Mouse (Mus musculus) intestine, embryonic 16.5 days (tissue): ENCODE data around the gene Abcg8. TPM values are rescaled to one million over a fixed set of nuclear protein-coding genes. Genes with fewer than 3 reads are reported as not detected.

Source experiments
- ATAC-seq: fragments of 200-750 bp; cut with Nextera tagmentation; 2 replicates; pipeline ENCODE4 v1.8.0; 2017; ENCODE audit warnings: moderate TSS enrichment, moderate library complexity
- H3K27ac ChIP-seq: fragments of 300-500 bp; sonication (generic); 2 replicates; pipeline ENCODE4 v1.5.1; 2014; ENCODE audit warnings: mild to moderate bottlenecking, low read length
- H3K27me3 ChIP-seq: fragments of 300-500 bp; sonication (generic); replicated peaks from 2 replicates; pipeline ENCODE4 v1.6.1; 2014; ENCODE audit warnings: low read length, control low read depth, mixed read lengths; ENCODE audit not compliant: control insufficient read depth, insufficient read depth
- H3K36me3 ChIP-seq: fragments of 300-500 bp; sonication (generic); 2 replicates; pipeline ENCODE4 v1.6.1; 2014; ENCODE audit warnings: low read length, control low read depth; ENCODE audit not compliant: control insufficient read depth, insufficient read depth
- H3K4me1 ChIP-seq: fragments of 300-500 bp; sonication (generic); 2 replicates; pipeline ENCODE4 v1.6.1; 2014; ENCODE audit warnings: low read length, control low read depth, mixed read lengths; ENCODE audit not compliant: control insufficient read depth, insufficient read depth
- H3K4me2 ChIP-seq: fragments of 300-500 bp; sonication (generic); 2 replicates; pipeline ENCODE4 v1.6.1; 2014; ENCODE audit warnings: low read depth, low read length, control low read depth
- H3K4me3 ChIP-seq: fragments of 300-500 bp; sonication (generic); 2 replicates; pipeline ENCODE4 v1.5.1; 2014; ENCODE audit warnings: mild to moderate bottlenecking, low read length
- H3K9ac ChIP-seq: fragments of 300-500 bp; sonication (generic); 2 replicates; pipeline ENCODE4 v1.6.1; 2014; ENCODE audit warnings: low read depth, low read length
- H3K9me3 ChIP-seq: fragments of 300-500 bp; sonication (generic); 2 replicates; pipeline ENCODE4 v1.6.1; 2016; ENCODE audit warnings: low read length, control low read depth; ENCODE audit not compliant: control insufficient read depth
- WGBS: fragments of 180-500 bp; shearing (Covaris S2); extraction: QIAGEN DNeasy Blood & Tissue Kit; methylation state at CpG from one replicate; pipeline ENCODE4 v1.1.7; 2014; 5-methylcytosine and 5-hydroxymethylcytosine counted together
- polyA plus RNA-seq: library from polyadenylated mRNA; unstranded; fragments of >200 nt; fragmentation: Nextera tagmentation; extraction: Ambion mirVana; gene quantifications from 2 replicates; pipeline ENCODE4 v1.2.1, GENCODE M21; 2015

Gene Abcg8
- polyA plus RNA-seq, 1 experiment from 2014 or later: 1.2 TPM

DNA sequence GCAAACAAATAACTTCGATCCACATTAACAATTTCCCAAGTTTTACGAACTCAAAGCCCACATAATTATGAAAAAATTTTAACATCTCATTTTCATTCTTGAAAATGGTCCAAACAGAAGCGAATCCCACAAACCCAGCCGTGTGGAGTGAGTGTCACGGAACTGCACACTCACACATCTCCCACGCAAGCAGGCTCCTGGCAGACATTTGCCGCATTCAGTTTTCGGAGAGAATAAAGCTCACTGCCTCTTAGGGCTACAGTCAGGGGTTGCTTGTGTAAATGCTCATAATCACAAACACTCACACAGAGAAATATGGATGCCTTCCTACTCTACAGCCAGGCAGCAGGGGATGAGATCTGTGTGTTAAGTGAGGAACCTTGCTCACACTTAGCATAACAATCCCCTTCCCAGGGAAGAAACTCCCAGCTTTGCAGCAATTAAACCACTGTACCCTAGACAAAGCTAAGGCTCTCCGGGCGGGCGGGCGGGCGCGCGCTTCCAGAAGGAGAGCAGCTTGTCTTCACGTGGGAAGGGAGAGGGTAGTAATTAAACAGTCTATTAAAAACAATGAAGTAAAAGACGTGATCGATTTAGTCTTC lies 37.6 kb downstream of the Abcg8 start:
- ATAC-seq: no peak
- WGBS: 90% methylated on average over 18 of the region's 18 CpGs
- Histone ChIP-seq H3K9ac (no peak overlapping the region), H3K9me3 (no peaks in the 10 kb centered on the region), H3K27ac (no peak overlapping the region), H3K36me3 (peaks cover 8% of the 10 kb centered on the region), H3K4me1 (no peaks in the 10 kb centered on the region), H3K4me3 (no peak overlapping the region), H3K4me2 (no peak overlapping the region), H3K27me3 (no peaks in the 10 kb centered on the region)

DNA sequence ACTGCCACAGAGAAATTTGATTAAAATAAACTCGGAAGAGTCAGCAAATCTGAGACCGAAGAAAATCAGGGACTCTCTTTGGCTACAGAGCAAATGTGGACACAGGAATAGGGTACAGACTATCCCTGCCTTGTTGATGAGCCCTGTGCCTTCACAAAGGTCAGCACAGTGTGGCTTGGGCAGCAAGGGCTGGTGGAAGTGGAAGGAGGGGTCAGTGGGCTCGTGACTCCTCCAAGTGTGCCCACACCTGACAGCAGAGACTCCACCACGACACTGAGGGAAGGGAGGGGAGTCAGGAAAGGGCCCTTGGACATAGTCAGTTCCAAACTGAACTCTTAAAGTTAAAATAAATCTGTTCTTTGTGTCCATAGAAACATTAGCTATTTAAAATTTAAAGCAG lies 38.8 kb downstream of the Abcg8 start:
- WGBS: 65% methylated on average over 4 of the region's 4 CpGs
- H3K4me2 ChIP-seq: no peak overlapping the region
- ATAC-seq: no peak
- no peaks in the 10 kb centered on the region for H3K27me3 ChIP-seq
- H3K27ac ChIP-seq: no peak overlapping the region
- H3K4me3 ChIP-seq: no peak overlapping the region
- H3K9me3 ChIP-seq: no peaks in the 10 kb centered on the region
- peaks cover 8% of the 10 kb centered on the region for H3K36me3 ChIP-seq
- H3K4me1 ChIP-seq: no peaks in the 10 kb centered on the region
- H3K9ac ChIP-seq: no peak overlapping the region

DNA sequence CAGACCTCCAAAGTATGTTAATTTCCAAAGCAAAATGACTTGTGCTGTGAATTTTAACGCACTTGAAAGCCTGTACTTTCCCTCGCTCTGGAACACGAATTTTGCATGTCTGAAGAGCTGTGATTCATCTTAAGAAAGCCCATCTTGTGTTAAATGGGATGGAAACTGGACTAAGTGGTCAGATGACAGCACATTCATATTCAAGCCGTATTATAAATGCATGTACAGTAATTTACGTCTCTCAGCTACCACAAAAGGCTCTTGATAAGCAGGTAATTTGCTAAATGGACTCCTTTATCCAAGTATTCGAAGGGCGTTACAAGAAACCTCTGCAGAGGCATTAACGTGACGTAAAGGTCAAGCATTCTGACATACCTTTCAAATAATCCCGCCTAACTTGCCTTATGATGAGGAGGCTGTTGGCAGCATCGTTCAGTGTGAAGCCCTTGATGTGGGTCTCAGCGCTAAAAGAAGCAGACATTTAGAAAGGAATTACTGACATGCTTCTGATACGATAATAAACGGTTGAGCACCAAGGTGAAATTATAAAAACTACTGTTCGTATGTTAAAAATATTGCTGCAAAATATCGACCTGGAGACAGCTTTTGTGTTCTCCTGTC lies 40.3 kb downstream of the Abcg8 start:
- Histone ChIP-seq H3K4me1 (no peaks in the 10 kb centered on the region), H3K27me3 (no peaks in the 10 kb centered on the region), H3K4me2 (no peak overlapping the region), H3K9me3 (no peaks in the 10 kb centered on the region), H3K4me3 (no peak overlapping the region), H3K27ac (no peak overlapping the region), H3K9ac (no peak overlapping the region), H3K36me3 (peaks cover 9% of the 10 kb centered on the region)
- 75% methylated on average over 16 of the region's 16 CpGs for WGBS
- no peak for ATAC-seq

DNA sequence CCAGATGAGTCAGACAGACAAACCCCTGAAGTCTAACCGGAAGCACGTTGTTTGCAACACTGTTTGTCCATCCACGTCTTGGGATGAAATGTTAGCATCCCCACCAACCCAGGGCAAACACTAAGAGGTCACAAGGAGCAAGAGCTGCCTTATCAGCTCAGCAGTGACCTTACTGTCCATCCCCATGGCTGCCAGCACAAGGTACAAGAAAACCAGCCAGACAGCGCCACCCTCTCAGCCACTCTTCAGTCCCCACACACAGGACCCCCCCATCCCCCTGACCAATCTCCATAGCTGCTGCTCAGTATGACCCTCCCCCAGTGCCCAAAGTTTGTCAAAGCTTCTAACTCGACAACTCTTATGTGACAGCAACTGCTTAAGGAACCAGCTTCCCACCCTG lies 41.3 kb downstream of the Abcg8 start:
- no peaks in the 10 kb centered on the region for H3K27me3 ChIP-seq
- H3K27ac ChIP-seq: no peak overlapping the region
- WGBS: 73% methylated on average over 5 of the region's 5 CpGs
- H3K4me2 ChIP-seq: no peak overlapping the region
- peaks cover 15% of the 10 kb centered on the region for H3K36me3 ChIP-seq
- H3K9ac ChIP-seq: no peak overlapping the region
- no peaks in the 10 kb centered on the region for H3K4me1 ChIP-seq
- no peak for ATAC-seq
- no peaks in the 10 kb centered on the region for H3K9me3 ChIP-seq
- H3K4me3 ChIP-seq: no peak overlapping the region

DNA sequence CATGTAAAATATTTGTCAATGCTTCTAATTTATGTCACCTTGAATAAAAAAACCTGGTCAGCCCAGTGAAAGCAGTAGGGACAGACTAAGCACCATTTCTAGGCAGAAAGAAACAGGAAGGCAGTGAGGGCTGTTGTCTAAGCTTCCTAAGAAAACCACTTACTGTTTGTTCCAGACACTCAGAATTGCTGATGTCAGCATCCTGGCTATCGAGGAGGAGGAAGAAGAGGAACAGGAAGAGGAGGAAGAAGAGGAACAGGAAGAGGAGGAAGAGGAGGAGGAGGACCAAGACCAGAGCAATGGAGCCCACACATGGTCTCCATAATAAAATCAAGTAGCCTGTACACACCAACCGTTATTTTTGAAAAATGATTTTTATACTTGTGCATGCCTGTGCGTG lies 43.0 kb downstream of the Abcg8 start:
- Histone ChIP-seq H3K4me1 (no peaks in the 10 kb centered on the region), H3K27ac (no peak overlapping the region), H3K9ac (no peak overlapping the region), H3K9me3 (no peaks in the 10 kb centered on the region), H3K36me3 (peaks cover 12% of the 10 kb centered on the region), H3K27me3 (no peaks in the 10 kb centered on the region), H3K4me2 (no peak overlapping the region), H3K4me3 (no peak overlapping the region)
- ATAC-seq: no peak
- 74% methylated on average over 3 of the region's 3 CpGs for WGBS

DNA sequence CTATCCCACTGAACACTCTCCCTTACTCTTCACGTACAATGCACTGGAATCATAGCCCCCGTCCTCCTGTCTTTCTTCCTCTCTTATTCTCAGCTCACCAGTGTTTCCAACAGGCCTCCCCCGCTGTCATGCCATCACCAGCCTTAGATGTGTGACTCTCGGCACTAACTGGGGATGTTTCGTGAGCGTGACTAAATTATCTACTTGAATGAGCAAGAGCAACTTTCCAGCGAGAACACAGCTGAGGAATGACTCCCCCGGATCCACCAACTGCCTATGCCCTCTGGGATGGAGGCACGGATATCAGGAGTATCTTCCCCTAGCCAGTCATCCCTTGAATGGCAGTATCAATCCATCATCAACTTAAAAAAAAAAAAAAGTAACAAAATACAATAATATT lies 47.9 kb downstream of the Abcg8 start:
- Histone ChIP-seq H3K36me3 (peaks cover 12% of the 10 kb centered on the region), H3K4me2 (no peak overlapping the region), H3K9me3 (no peaks in the 10 kb centered on the region), H3K27me3 (no peaks in the 10 kb centered on the region), H3K27ac (no peak overlapping the region), H3K4me1 (no peaks in the 10 kb centered on the region), H3K9ac (no peak overlapping the region), H3K4me3 (no peak overlapping the region)
- no peak for ATAC-seq
- 86% methylated on average over 9 of the region's 9 CpGs for WGBS

DNA sequence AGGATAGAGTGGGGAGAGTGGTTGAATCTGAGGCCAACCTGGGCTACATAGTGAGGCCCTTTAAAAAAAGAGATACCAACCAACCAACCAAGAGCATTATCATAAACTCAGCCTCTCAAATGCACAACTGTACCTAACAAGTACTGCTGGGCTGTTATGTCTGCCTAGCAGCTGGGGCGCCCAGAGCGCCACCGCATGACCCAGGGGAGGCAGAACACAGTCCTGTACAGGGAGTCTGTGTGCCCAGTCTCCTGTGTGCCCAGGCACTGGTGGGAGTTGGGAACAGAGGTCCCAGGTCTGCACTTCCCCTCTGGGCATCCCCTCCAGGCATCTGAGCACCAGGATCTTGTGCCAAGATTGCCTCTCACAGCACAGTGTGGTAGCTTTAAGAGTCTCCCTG lies 49.1 kb downstream of the Abcg8 start:
- H3K27ac ChIP-seq: no peak overlapping the region
- no peaks in the 10 kb centered on the region for H3K27me3 ChIP-seq
- H3K9me3 ChIP-seq: no peaks in the 10 kb centered on the region
- no peak for ATAC-seq
- no peak overlapping the region for H3K9ac ChIP-seq
- peaks cover 12% of the 10 kb centered on the region for H3K36me3 ChIP-seq
- H3K4me3 ChIP-seq: no peak overlapping the region
- 93% methylated on average over 3 of the region's 3 CpGs for WGBS
- H3K4me2 ChIP-seq: no peak overlapping the region
- no peaks in the 10 kb centered on the region for H3K4me1 ChIP-seq

DNA sequence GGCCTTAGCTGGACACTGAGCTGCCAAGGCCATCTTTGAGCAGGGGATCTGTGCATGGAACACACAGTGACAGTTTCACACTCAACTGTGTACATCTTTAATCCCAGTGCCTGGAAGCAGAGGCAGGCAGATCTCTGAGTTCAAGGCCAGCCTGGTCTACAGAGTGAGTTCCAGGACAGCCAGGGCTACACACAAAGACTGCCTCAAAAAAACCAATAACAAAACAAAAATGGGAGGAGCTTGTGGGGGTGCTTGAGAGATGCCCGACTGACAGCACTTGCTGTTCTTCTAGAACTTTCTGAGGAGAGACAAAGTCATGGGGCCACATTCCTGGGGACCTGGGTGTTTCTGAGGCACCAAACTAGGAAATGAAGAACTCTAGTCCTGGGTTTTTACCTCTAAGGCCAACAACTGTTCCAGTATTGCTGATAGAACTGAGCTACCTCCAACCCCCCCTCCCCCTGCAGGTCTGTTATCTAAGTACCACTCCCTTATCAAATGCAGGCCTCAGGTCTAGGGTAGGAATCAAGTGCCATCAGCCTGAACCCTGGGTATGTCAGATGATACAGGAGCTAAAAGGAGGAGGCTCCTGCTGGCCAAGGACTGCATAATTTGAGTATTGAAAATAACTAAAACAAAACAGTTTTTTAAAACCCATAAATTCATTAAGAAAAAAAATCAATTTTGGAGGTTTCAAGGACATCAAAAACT lies 52.3 kb downstream of the Abcg8 start:
- H3K9ac ChIP-seq: no peak overlapping the region
- no peaks in the 10 kb centered on the region for H3K27me3 ChIP-seq
- WGBS: 71% methylated on average over 1 of the region's 1 CpGs
- no peaks in the 10 kb centered on the region for H3K9me3 ChIP-seq
- no peak overlapping the region for H3K27ac ChIP-seq
- peak; percentile 52; the same call in 1 of the 2 replicates for ATAC-seq
- H3K4me2 ChIP-seq: no peak overlapping the region
- H3K4me1 ChIP-seq: no peaks in the 10 kb centered on the region
- peaks cover 4% of the 10 kb centered on the region; the same call in 1 of the 2 replicates for H3K36me3 ChIP-seq
- H3K4me3 ChIP-seq: no peak overlapping the region

DNA sequence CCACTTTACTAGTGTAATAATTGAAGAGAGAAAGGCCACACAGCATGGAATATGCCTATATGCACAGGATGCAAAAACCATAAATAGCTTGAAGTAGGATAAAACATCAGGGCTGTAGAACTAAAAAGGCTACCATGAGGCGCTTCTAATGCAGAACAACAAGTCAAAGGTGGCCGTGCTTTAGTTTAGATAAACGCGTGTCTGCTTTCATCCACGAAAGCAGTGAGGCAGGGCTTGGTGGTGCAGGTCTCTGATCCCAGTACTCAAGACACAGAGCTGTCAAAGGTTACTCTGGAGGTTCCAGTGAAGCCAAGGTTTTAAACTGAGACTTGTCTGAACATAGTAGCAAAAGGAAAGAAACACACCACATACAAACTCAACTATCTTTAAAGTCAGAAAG lies 53.0 kb downstream of the Abcg8 start:
- no peak for ATAC-seq
- no peaks in the 10 kb centered on the region for H3K27me3 ChIP-seq
- no peak overlapping the region for H3K9ac ChIP-seq
- H3K4me2 ChIP-seq: no peak overlapping the region
- H3K9me3 ChIP-seq: no peaks in the 10 kb centered on the region
- 86% methylated on average over 5 of the region's 5 CpGs for WGBS
- no peak overlapping the region for H3K27ac ChIP-seq
- H3K4me1 ChIP-seq: no peaks in the 10 kb centered on the region
- peaks cover 4% of the 10 kb centered on the region; the same call in 1 of the 2 replicates for H3K36me3 ChIP-seq
- H3K4me3 ChIP-seq: no peak overlapping the region
